Mouse (Mus musculus) spleen, postnatal 36 days (tissue): ENCODE measurements at regions not wholly inside any gene's neighbourhood (a gene's known extent, or its start where the extent isn't known, plus 50 kb on each side); places are given as distances from the start of the nearest gene placed in this dataset.

Source experiments
- DNase-seq, 2 experiments: peaks; one replicate each; pipeline ENCODE4 v3.0.0; 2022; ENCODE audit warnings: low spot score in 2 of 2, mixed read lengths in 1 of 2

GRCm38 (mm10) chr5:119350325-119350915, 320.0 kb upstream of the Tbx3 start:
- DNase-seq: no peak

- DNase-seq: no peak
Observed at GRCm38 (mm10) chr5:119355471-119355870, 315.0 kb upstream of the Tbx3 start.

- DNase-seq: no peak
Observed at GRCm38 (mm10) chr5:119356051-119356450, 314.4 kb upstream of the Tbx3 start.

- DNase-seq: peak; percentile 25 to 26
Observed at GRCm38 (mm10) chr5:119359709-119360108, 310.8 kb upstream of the Tbx3 start.

- no peak for DNase-seq
Observed at GRCm38 (mm10) chr5:119360351-119360750, 310.1 kb upstream of the Tbx3 start.

GRCm38 (mm10) chr5:119361406-119362044, 308.9 kb upstream of the Tbx3 start:
- no peak for DNase-seq

GRCm38 (mm10) chr5:119362452-119362851, 308.0 kb upstream of the Tbx3 start:
- DNase-seq: no peak

GRCm38 (mm10) chr5:119364250-119364649, 306.2 kb upstream of the Tbx3 start:
- no peak for DNase-seq

GRCm38 (mm10) chr5:119365157-119365556, 305.3 kb upstream of the Tbx3 start:
- DNase-seq: no peak

- no peak for DNase-seq
Observed at GRCm38 (mm10) chr5:119366296-119366695, 304.2 kb upstream of the Tbx3 start.

- DNase-seq: no peak
Observed at GRCm38 (mm10) chr5:119370481-119370880, 300.0 kb upstream of the Tbx3 start.

- no peak for DNase-seq
Observed at GRCm38 (mm10) chr5:119370931-119371330, 299.5 kb upstream of the Tbx3 start.

GRCm38 (mm10) chr5:119373774-119374700, 296.4 kb upstream of the Tbx3 start:
- no peak for DNase-seq

- no peak for DNase-seq
Observed at GRCm38 (mm10) chr5:119374861-119375260, 295.6 kb upstream of the Tbx3 start.

GRCm38 (mm10) chr5:119378261-119378660, 292.2 kb upstream of the Tbx3 start:
- DNase-seq: no peak

- DNase-seq: no peak
Observed at GRCm38 (mm10) chr5:119379915-119380432, 290.5 kb upstream of the Tbx3 start.

GRCm38 (mm10) chr5:119381495-119381894, 289.0 kb upstream of the Tbx3 start:
- no peak for DNase-seq

GRCm38 (mm10) chr5:119385506-119385905, 285.0 kb upstream of the Tbx3 start:
- no peak for DNase-seq

- DNase-seq: no peak
Observed at GRCm38 (mm10) chr5:119386821-119387220, 283.6 kb upstream of the Tbx3 start.

- DNase-seq: no peak
Observed at GRCm38 (mm10) chr5:119387261-119387660, 283.2 kb upstream of the Tbx3 start.

GRCm38 (mm10) chr5:119388841-119389240, 281.6 kb upstream of the Tbx3 start:
- DNase-seq: no peak

- no peak for DNase-seq
Observed at GRCm38 (mm10) chr5:119389384-119389783, 281.1 kb upstream of the Tbx3 start.
